ENCODE assay signal across 27 mouse cellular contexts in genomic region chr4:65744088-65744610, GRCm38 (mm10).
DNase-seq lines count a peak whose midpoint lies in the region; ATAC-seq lines count a peak whose summit lies in the region.
"Had no signal": no experiment of that assay in that cellular context is flagged by ENCODE, and none has a peak within 500 bp of the region (broad histone marks: within the 10 kb centered on the region; RNA-seq: fewer than 3 reads in every experiment).

No protein-coding gene starts in this region.

- H3K36me3 ChIP-seq in hindbrain, embryonic 13.5 days, result no peaks in the 10 kb centered on the region
- no peaks in the 10 kb centered on the region for H3K36me3 ChIP-seq in hindbrain, embryonic 10.5 days
- H3K36me3 ChIP-seq in neural tube, embryonic 14.5 days (ENCODE audit: control insufficient read depth, insufficient read depth, low read length), result no peaks in the 10 kb centered on the region
- H3K36me3 ChIP-seq in neural tube, embryonic 15.5 days, result no peaks in the 10 kb centered on the region
- no peaks in the 10 kb centered on the region for H3K36me3 ChIP-seq in midbrain, embryonic 15.5 days (replicated peaks)
- H3K36me3 ChIP-seq: embryonic facial prominence, embryonic 12.5 days had no signal

- no peak overlapping the region for H3K4me2 ChIP-seq in hindbrain, embryonic 13.5 days
- H3K4me2 ChIP-seq in neural tube, embryonic 14.5 days (ENCODE audit: low read depth, low read length), result no peak overlapping the region
- no peak overlapping the region for H3K4me2 ChIP-seq in neural tube, embryonic 15.5 days
- H3K4me2 ChIP-seq in midbrain, embryonic 15.5 days, result no peak overlapping the region
- H3K4me2 ChIP-seq: embryonic facial prominence, embryonic 12.5 days; heart, embryonic 11.5 days had no signal

- no peaks in the 10 kb centered on the region for H3K27me3 ChIP-seq in hindbrain, embryonic 13.5 days
- H3K27me3 ChIP-seq in hindbrain, embryonic 10.5 days (ENCODE audit: insufficient read depth, poor library complexity, severe bottlenecking), result no peaks in the 10 kb centered on the region
- no peaks in the 10 kb centered on the region for H3K27me3 ChIP-seq in neural tube, embryonic 14.5 days (ENCODE audit: control insufficient read depth, insufficient read depth, low read length)
- no peaks in the 10 kb centered on the region for H3K27me3 ChIP-seq in neural tube, embryonic 15.5 days (replicated peaks)
- H3K27me3 ChIP-seq in midbrain, embryonic 15.5 days (replicated peaks), result no peaks in the 10 kb centered on the region
- H3K27me3 ChIP-seq: embryonic facial prominence, embryonic 12.5 days had no signal

- DNase-seq in hindbrain, embryonic 10.5 days (ENCODE audit: low spot score), result no peak
- DNase-seq in cerebellum, postnatal 14 days, result no peak
- DNase-seq in cerebellum, adult 9-11 months, result no peak
- DNase-seq: adrenal gland, adult 2 months; adrenal gland, postnatal 36 days; B cell, adult 2 months; cerebellum, adult 8-10 months; embryo, embryonic 11 days; gastrocnemius, postnatal 25 days; heart, adult 18-20 months; heart, postnatal 36 days; kidney, adult 11 months; kidney, postnatal 14 days; layer of hippocampus, adult 9-11 months; liver; lung, adult 2 months; thymus, adult 2 months; thymus, postnatal 36 days had no signal

- no peak overlapping the region for H3K9ac ChIP-seq in hindbrain, embryonic 13.5 days
- H3K9ac ChIP-seq in neural tube, embryonic 14.5 days (replicated peaks; ENCODE audit: low read depth, low read length), result no peak overlapping the region
- no peak overlapping the region for H3K9ac ChIP-seq in neural tube, embryonic 15.5 days (replicated peaks)
- H3K9ac ChIP-seq in midbrain, embryonic 15.5 days, result no peak overlapping the region
- H3K9ac ChIP-seq: embryonic facial prominence, embryonic 12.5 days; liver, embryonic 14.5 days had no signal

- no peaks in the 10 kb centered on the region for H3K9me3 ChIP-seq in hindbrain, embryonic 13.5 days
- no peaks in the 10 kb centered on the region for H3K9me3 ChIP-seq in hindbrain, embryonic 10.5 days
- no peaks in the 10 kb centered on the region for H3K9me3 ChIP-seq in neural tube, embryonic 14.5 days (ENCODE audit: control insufficient read depth, low read length)
- H3K9me3 ChIP-seq in neural tube, embryonic 15.5 days (replicated peaks), result no peaks in the 10 kb centered on the region
- no peaks in the 10 kb centered on the region for H3K9me3 ChIP-seq in midbrain, embryonic 15.5 days
- H3K9me3 ChIP-seq: embryonic facial prominence, embryonic 12.5 days had no signal

- peak overlapping the region; percentile 41 for H3K27ac ChIP-seq in hindbrain, embryonic 13.5 days
- no peak overlapping the region for H3K27ac ChIP-seq in hindbrain, embryonic 10.5 days
- H3K27ac ChIP-seq in neural tube, embryonic 14.5 days (ENCODE audit: low read depth, low read length), result no peak overlapping the region
- no peak overlapping the region for H3K27ac ChIP-seq in neural tube, embryonic 15.5 days (replicated peaks)
- H3K27ac ChIP-seq in midbrain, embryonic 15.5 days, result peak overlapping the region; percentile 48
- H3K27ac ChIP-seq: embryonic facial prominence, embryonic 12.5 days; liver, embryonic 14.5 days had no signal

- H3K4me3 ChIP-seq in hindbrain, embryonic 13.5 days, result no peak overlapping the region
- no peak overlapping the region for H3K4me3 ChIP-seq in hindbrain, embryonic 10.5 days
- H3K4me3 ChIP-seq in neural tube, embryonic 14.5 days (ENCODE audit: low read depth, low read length), result no peak overlapping the region
- no peak overlapping the region for H3K4me3 ChIP-seq in neural tube, embryonic 15.5 days (replicated peaks)
- H3K4me3 ChIP-seq in midbrain, embryonic 15.5 days, result no peak overlapping the region
- H3K4me3 ChIP-seq: embryonic facial prominence, embryonic 12.5 days had no signal

- peaks cover 19% of the 10 kb centered on the region for H3K4me1 ChIP-seq in hindbrain, embryonic 13.5 days (replicated peaks)
- no peaks in the 10 kb centered on the region for H3K4me1 ChIP-seq in hindbrain, embryonic 10.5 days (replicated peaks)
- peaks cover 12% of the 10 kb centered on the region; the same call in 1 of the 2 replicates for H3K4me1 ChIP-seq in neural tube, embryonic 14.5 days (ENCODE audit: control insufficient read depth, insufficient read depth, low read length)
- peaks cover 10% of the 10 kb centered on the region for H3K4me1 ChIP-seq in neural tube, embryonic 15.5 days
- peaks cover 20% of the 10 kb centered on the region for H3K4me1 ChIP-seq in midbrain, embryonic 15.5 days
- H3K4me1 ChIP-seq: embryonic facial prominence, embryonic 12.5 days had no signal

- peak; percentile 51 for ATAC-seq in hindbrain, embryonic 13.5 days (ENCODE audit: low FRiP score)
- peak; percentile 58; the same call in 1 of the 2 replicates for ATAC-seq in neural tube, embryonic 14.5 days (ENCODE audit: low read depth)
- no peak for ATAC-seq in neural tube, embryonic 15.5 days (ENCODE audit: low FRiP score)
- peak; percentile 82 for ATAC-seq in midbrain, embryonic 15.5 days (replicated peaks)
- ATAC-seq: activated CD4-positive, CD25-positive, alpha-beta regulatory T cell, adult 4 months; inflammation-experienced regulatory T-cells, adult 6 months had no signal

- 55% methylated on average over 5 of the region's 5 CpGs for WGBS in hindbrain, embryonic 13.5 days
- WGBS in hindbrain, embryonic 10.5 days, result 78% methylated on average over 5 of the region's 5 CpGs
- 41% methylated on average over 5 of the region's 5 CpGs for WGBS in neural tube, embryonic 14.5 days
- 33% methylated on average over 5 of the region's 5 CpGs for WGBS in neural tube, embryonic 15.5 days
- 31% methylated on average over 5 of the region's 5 CpGs for WGBS in midbrain, embryonic 15.5 days

Comparison
In these comparisons a context has a peak if more than half of its experiments do, and no peak if none do; other contexts are left out.
1. H3K27ac ChIP-seq: peak in hindbrain, embryonic 13.5 days (single experiment) and midbrain, embryonic 15.5 days (single experiment); none in hindbrain, embryonic 10.5 days (single experiment), neural tube, embryonic 14.5 days (single experiment) and neural tube, embryonic 15.5 days (single experiment).